Mouse (Mus musculus) kidney, postnatal 0 days (tissue): ENCODE data around the gene Plekhg1. TPM values are rescaled to one million over a fixed set of nuclear protein-coding genes. Genes with fewer than 3 reads are reported as not detected.

Experiments used
- ATAC-seq: fragments of 200-750 bp; cut with Nextera tagmentation; replicated peaks from 2 replicates; pipeline ENCODE4 v1.8.0; 2017; ENCODE audit warnings: low read depth, moderate number of reproducible peaks, moderate TSS enrichment, moderate library complexity; ENCODE audit not compliant: low FRiP score
- DNase-seq: peaks from one replicate; pipeline ENCODE4 v3.0.0-alpha.2; 2016; ENCODE audit warnings: low spot score
- H3K27ac ChIP-seq: fragments of 300-500 bp; sonication (generic); 2 replicates; pipeline ENCODE4 v1.5.1; 2014; ENCODE audit warnings: mild to moderate bottlenecking
- H3K27me3 ChIP-seq: fragments of 300-500 bp; sonication (generic); 2 replicates; pipeline ENCODE4 v1.6.1; 2014; ENCODE audit warnings: low read length, mixed read lengths; ENCODE audit not compliant: insufficient read depth
- H3K36me3 ChIP-seq: fragments of 300-500 bp; sonication (generic); 2 replicates; pipeline ENCODE4 v1.6.1; 2014; ENCODE audit warnings: low read length, mixed read lengths; ENCODE audit not compliant: insufficient read depth
- H3K4me1 ChIP-seq: fragments of 300-500 bp; sonication (generic); replicated peaks from 2 replicates; pipeline ENCODE4 v1.6.1; 2014; ENCODE audit warnings: antibody characterized with exemption, low read length, mixed read lengths; ENCODE audit not compliant: insufficient read depth
- H3K4me2 ChIP-seq: fragments of 300-500 bp; sonication (generic); 2 replicates; pipeline ENCODE4 v1.6.1; 2014; ENCODE audit warnings: mild to moderate bottlenecking, low read length, moderate library complexity, mixed read lengths
- H3K4me3 ChIP-seq: fragments of 300-500 bp; sonication (generic); replicated peaks from 2 replicates; pipeline ENCODE4 v1.5.1; 2014; ENCODE audit warnings: low read depth, low read length
- H3K9ac ChIP-seq: fragments of 300-500 bp; sonication (generic); 2 replicates; pipeline ENCODE4 v1.6.1; 2014; ENCODE audit warnings: low read depth, low read length
- H3K9me3 ChIP-seq: fragments of 300-500 bp; sonication (generic); replicated peaks from 2 replicates; pipeline ENCODE4 v1.6.1; 2016; ENCODE audit warnings: low read length, inconsistent platforms, mixed read lengths
- CTCF ChIP-seq: IDR thresholded peaks from 2 replicates; pipeline ENCODE4 v1.5.1; 2016; ENCODE audit warnings: antibody characterized with exemption, low read depth, mild to moderate bottlenecking, moderate library complexity
- WGBS: fragments of 180-500 bp; shearing (Covaris S2); extraction: QIAGEN DNeasy Blood & Tissue Kit; methylation state at CpG from one replicate; pipeline ENCODE4 v1.1.7; 2014; 5-methylcytosine and 5-hydroxymethylcytosine counted together
- polyA plus RNA-seq: library from polyadenylated mRNA; unstranded; fragments of >200 nt; fragmentation: Nextera tagmentation; extraction: Ambion mirVana; gene quantifications from 2 replicates; pipeline ENCODE4 v1.2.1, GENCODE M21; 2015

Gene Plekhg1
- polyA plus RNA-seq, 1 experiment from 2014 or later = 8.9 TPM

DNA sequence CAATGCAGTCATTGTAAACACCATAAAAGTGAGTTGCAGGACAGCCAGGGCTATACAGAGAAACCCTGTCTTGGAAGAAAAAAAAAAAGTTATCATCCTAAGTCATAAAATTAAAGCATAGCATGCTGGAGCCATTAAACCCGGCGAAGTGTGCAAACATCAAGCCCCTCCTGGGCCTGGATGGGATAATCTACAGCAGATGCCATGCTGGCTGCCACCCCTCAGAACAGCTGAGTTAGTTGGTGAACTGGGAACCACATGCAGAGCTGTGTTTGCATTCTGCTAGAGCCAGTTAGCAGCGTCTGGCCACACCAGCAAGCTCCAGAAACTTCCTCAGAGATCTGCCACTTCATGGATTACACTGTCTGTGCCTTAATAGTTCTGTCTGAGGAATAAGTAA is 3.1 kb upstream of the Plekhg1 start:
- no peak for TF ChIP-seq CTCF
- Histone ChIP-seq H3K27me3 (no peaks in the 10 kb centered on the region), H3K9me3 (no peaks in the 10 kb centered on the region), H3K9ac (no peak overlapping the region), H3K4me2 (no peak overlapping the region), H3K36me3 (no peaks in the 10 kb centered on the region), H3K27ac (no peak overlapping the region), H3K4me1 (no peaks in the 10 kb centered on the region), H3K4me3 (no peak overlapping the region)
- no peak for DNase-seq
- no peak for ATAC-seq
- 42% methylated on average over 3 of the region's 3 CpGs for WGBS

DNA sequence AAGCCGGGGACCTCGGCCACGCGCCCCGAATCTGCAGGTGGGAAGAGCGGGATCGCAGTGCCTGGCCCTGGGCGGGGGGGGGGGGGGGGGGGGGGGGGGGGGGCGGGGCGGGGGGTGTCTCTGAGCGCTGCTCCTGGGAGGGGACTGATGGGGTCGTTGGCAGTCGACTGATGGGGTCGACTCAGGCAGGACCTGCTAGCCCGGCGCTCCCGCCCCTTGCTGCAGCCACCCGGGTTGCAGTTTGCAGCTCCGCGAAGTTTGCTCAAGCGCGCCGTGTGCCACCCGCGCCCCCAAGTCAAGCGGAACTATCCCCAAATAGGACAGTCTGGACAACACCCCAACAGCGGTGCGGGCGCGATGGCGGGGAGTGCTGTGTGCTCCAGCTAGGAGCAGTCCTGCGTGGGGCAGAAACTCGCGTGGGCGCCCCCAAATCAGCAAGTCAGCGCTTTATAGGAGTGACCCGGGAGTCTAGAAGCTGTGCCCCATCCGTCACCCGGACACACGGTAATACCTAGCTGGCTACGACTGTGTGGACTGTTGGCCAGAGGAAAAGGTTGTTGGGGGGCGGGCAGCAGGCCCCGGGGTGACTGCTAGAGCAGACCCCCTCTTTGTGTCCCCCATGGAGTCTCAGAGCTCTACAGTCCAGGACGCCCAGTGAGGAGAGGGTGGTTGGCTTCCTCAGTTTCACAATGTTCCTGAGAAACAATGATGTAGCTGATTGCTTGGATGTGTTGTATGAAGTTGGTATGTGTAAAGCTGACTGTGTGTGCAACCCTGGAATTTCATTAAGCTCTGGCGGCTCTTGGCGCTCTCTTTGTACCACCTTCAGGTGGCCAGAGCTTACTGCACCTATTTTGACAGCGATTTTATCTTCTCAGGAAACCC is 582 bp downstream of the Plekhg1 start:
- H3K4me3 ChIP-seq = peak overlapping the region; percentile 68
- WGBS = under 1% methylated on average over 33 of the region's 47 CpGs
- peak; percentile 97 for DNase-seq
- H3K9ac ChIP-seq = peak overlapping the region; percentile 84
- peak; percentile 80 for TF ChIP-seq CTCF
- no peaks in the 10 kb centered on the region for H3K27me3 ChIP-seq
- peak overlapping the region; percentile 97 for H3K27ac ChIP-seq
- no peaks in the 10 kb centered on the region for H3K36me3 ChIP-seq
- no peaks in the 10 kb centered on the region for H3K9me3 ChIP-seq
- H3K4me1 ChIP-seq = no peaks in the 10 kb centered on the region
- H3K4me2 ChIP-seq = peak overlapping the region; percentile 87
- peak; percentile 72 for ATAC-seq

DNA sequence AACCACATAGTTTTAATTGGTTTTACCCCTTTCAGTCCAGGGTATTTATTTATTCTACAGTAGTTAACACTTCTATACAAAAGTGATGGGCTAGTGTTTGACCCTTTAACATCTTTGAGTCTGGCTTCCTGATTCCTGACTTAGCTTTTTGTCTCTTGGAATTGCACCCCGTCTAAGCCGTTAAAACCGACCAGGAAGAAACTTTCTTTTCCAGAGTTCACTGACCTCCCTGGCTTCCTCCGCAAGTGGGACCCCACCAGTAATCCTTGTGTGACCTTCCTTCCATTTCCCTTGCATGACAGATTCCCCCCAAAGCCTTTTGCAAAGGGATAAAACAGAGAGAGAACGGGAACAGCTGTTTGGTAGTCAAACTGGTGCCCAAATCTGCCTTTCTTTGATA is 1.6 kb downstream of the Plekhg1 start:
- TF ChIP-seq CTCF = no peak
- DNase-seq (peak; percentile 42), ATAC-seq (no peak)
- 8% methylated on average over 5 of the region's 5 CpGs for WGBS
- Histone ChIP-seq H3K27ac (peak overlapping the region; percentile 97), H3K4me2 (peak overlapping the region; percentile 87), H3K27me3 (no peaks in the 10 kb centered on the region), H3K4me1 (no peaks in the 10 kb centered on the region), H3K4me3 (peak overlapping the region; percentile 68), H3K9me3 (no peaks in the 10 kb centered on the region), H3K9ac (peak overlapping the region; percentile 47; the same call in 1 of the 2 replicates), H3K36me3 (no peaks in the 10 kb centered on the region)

DNA sequence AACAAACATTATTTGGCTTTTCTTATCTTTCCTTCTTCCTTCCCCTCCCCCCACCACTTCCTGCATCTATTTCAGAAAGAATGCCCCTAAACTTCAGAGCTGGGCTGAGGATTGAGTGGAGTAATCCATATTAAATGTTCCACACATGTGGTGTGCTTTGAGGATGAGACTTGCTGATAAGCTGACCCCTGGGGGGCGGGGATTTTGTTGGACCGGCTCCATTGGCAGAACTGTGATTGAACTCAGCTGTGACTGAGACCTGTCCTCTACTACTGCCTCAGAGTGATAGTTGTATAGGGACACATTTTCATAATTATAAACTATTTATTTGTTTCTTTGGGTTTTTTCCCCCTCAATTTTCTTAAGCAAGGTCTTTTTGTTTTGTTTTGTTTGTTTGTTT is 2.9 kb downstream of the Plekhg1 start:
- 51% methylated on average over 2 of the region's 2 CpGs for WGBS
- Histone ChIP-seq H3K9me3 (no peaks in the 10 kb centered on the region), H3K36me3 (no peaks in the 10 kb centered on the region), H3K9ac (no peak overlapping the region), H3K27ac (no peak overlapping the region), H3K4me1 (no peaks in the 10 kb centered on the region), H3K4me2 (no peak overlapping the region), H3K4me3 (no peak overlapping the region), H3K27me3 (no peaks in the 10 kb centered on the region)
- no peak for TF ChIP-seq CTCF
- ATAC-seq = no peak
- peak; percentile 17 for DNase-seq

GRCm38 (mm10) chr10:3743826-3744225 is 3.7 kb downstream of the Plekhg1 start:
- Histone ChIP-seq H3K4me1 (no peaks in the 10 kb centered on the region), H3K27ac (no peak overlapping the region), H3K9ac (no peak overlapping the region), H3K9me3 (no peaks in the 10 kb centered on the region), H3K36me3 (no peaks in the 10 kb centered on the region), H3K4me3 (no peak overlapping the region), H3K27me3 (no peaks in the 10 kb centered on the region), H3K4me2 (no peak overlapping the region)
- 83% methylated on average over 5 of the region's 5 CpGs for WGBS
- DNase-seq = no peak
- TF ChIP-seq CTCF = no peak
- ATAC-seq = no peak

DNA sequence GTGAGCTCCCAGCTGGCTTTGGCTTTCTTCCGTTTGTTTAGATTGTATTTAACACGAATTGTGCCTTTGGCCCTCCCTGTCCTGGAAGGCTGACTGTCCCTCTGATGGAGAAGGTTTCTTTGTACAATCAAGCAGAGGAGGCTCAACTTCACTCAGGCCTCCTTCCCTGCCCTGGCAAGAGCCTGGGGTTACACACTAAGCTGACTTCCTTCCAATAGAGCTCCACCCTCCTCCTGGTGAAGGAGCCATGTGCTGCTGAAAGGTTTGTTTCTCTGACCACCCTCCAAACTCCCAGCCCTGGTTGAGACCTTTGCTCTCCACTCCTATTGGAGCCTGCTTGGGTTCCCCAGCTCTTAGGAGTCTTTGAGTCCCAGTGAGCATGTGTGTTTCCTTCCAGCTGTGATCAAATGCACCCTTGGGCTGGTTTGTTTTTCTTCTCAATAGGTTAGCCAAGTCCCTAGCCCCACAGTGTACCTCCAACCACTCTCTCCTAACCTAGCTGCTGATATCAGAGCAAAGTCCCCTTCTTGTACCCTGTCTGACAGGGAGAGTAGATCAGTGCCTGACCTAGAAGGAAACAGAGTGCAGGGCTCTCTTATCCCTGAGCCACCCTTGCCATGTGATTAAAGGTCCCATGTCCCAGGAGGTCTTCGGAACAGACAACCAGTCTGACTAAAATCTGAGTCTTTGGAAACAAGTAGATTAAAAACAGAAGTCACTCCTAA is 6.8 kb downstream of the Plekhg1 start:
- H3K4me3 ChIP-seq = no peak overlapping the region
- no peaks in the 10 kb centered on the region for H3K9me3 ChIP-seq
- WGBS = 51% methylated on average over 3 of the region's 3 CpGs
- H3K9ac ChIP-seq = no peak overlapping the region
- no peaks in the 10 kb centered on the region for H3K36me3 ChIP-seq
- no peak overlapping the region for H3K4me2 ChIP-seq
- no peaks in the 10 kb centered on the region for H3K4me1 ChIP-seq
- H3K27ac ChIP-seq = no peak overlapping the region
- H3K27me3 ChIP-seq = no peaks in the 10 kb centered on the region
- TF ChIP-seq CTCF = no peak
- ATAC-seq (no peak), DNase-seq (no peak)
